Mouse (Mus musculus): ENCODE data around the gene Gm11757.
"Not testable (repeated sequence)": the region's sequence is repeated elsewhere in the genome, so short reads cannot be mapped to it uniquely, and the experiment has no call there.

Gm11757 gene

DNA sequence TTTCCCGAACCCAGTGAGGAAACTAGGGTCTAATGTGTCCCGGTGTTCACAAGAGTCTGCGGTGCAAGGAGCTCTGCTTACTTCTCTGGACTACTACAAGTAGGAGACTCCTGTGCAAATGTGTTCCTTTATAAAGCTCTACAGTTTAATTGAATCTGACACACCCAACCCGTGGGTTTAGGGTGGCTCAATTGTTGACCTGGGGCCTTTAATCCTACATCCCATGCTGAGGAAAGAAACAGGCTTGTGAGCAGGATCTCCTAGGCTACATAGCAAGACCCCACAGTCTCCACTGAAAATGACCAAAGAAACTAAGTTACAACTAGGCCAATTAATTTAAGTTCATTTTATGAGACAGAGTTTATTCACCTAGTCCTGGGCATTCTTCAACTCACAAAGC is at the start of gene Gm11757:
Gene Gm11757 (minus strand): TSS at position 101 of the 400 bp plus-strand sequence.
- not testable (repeated sequence) for DNase-seq (ENCODE audit: extremely low read depth, low read depth, low spot score)

DNA sequence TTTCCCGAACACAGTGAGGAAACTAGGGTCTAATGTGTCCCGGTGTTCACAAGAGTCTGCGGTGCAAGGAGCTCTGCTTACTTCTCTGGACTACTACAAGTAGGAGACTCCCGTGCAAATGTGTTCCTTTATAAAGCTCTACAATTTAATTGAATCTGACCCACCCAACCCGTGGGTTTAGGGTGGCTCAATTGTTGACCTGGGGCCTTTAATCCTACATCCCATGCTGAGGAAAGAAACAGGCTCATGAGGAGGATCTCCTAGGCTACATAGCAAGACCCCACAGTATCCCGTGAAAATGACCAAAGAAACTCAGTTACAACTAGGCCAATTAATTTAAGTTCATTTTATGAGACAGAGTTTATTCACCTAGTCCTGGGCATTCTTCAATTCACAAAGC is 29.7 kb upstream of the Gm11757 start, which contains the start of gene Gm11756:
Gene Gm11756 (minus strand): TSS at position 101 of the 400 bp plus-strand sequence.
- DNase-seq (ENCODE audit: extremely low read depth, low read depth, low spot score), result not testable (repeated sequence)

DNA sequence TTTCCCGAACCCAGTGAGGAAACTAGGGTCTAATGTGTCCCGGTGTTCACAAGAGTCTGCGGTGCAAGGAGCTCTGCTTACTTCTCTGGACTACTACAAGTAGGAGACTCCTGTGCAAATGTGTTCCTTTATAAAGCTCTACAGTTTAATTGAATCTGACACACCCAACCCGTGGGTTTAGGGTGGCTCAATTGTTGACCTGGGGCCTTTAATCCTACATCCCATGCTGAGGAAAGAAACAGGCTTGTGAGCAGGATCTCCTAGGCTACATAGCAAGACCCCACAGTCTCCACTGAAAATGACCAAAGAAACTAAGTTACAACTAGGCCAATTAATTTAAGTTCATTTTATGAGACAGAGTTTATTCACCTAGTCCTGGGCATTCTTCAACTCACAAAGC is 14.9 kb upstream of the Gm11757 start, which contains the start of gene Gm13871:
Gene Gm13871 (minus strand): TSS at position 101 of the 400 bp plus-strand sequence.
- DNase-seq (ENCODE audit: extremely low read depth, low read depth, low spot score), result not testable (repeated sequence)

DNA sequence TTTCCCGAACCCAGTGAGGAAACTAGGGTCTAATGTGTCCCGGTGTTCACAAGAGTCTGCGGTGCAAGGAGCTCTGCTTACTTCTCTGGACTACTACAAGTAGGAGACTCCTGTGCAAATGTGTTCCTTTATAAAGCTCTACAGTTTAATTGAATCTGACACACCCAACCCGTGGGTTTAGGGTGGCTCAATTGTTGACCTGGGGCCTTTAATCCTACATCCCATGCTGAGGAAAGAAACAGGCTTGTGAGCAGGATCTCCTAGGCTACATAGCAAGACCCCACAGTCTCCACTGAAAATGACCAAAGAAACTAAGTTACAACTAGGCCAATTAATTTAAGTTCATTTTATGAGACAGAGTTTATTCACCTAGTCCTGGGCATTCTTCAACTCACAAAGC is 14.7 kb downstream of the Gm11757 start, which contains the start of gene Gm11758:
Gene Gm11758 (minus strand): TSS at position 101 of the 400 bp plus-strand sequence.
- not testable (repeated sequence) for DNase-seq (ENCODE audit: extremely low read depth, low read depth, low spot score)
